Mouse (Mus musculus) embryo, embryonic 11.5 days (tissue): ENCODE results near the gene Evpl.

ENCODE experiments used
- DNase-seq: peaks from one replicate; pipeline ENCODE4 v3.0.0-alpha.2; 2012; ENCODE audit warnings: low read depth, low spot score

Evpl gene

DNA sequence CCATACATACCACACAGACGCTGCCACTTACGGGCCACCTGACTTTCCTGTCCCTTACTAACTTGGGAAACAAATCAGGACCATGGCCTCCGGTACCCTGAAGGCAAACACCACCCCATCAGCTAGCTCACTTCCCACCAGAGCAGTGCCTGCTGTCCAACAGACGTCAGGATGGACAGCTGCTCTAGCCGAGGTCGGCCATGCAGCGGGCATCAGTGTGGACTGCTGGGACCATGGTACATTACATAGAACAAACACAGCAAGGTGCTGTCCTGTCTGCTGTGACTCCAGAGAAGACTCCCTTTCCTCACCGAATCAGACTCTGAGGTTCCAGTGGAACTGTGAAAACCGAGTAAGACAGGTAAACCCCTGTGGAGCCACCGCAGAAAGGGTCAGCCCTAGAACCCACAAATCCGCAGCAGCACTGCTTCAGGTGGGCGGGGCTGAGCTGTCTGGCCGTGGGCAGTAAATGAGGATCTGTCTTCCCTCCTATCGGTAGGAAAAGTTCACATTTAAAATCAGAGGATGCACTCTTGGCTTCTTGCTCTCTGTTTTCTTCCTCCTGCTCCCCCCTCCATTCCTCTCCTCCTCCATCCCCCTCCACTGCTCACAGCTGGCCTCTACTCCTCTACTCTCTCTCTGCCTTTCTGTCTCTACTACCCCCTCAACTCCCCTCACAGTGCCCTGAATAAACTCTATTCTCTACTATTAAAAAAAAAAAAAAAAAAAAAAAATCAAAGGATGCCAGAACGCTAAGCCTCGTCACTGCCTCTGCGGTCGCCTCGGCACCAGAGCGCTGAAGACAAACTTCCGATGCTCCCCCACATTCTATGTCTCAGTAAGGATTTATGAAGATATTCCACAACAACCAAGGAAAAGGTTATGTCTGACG is 17.5 kb upstream of the Evpl start:
- DNase-seq: no peak

DNA sequence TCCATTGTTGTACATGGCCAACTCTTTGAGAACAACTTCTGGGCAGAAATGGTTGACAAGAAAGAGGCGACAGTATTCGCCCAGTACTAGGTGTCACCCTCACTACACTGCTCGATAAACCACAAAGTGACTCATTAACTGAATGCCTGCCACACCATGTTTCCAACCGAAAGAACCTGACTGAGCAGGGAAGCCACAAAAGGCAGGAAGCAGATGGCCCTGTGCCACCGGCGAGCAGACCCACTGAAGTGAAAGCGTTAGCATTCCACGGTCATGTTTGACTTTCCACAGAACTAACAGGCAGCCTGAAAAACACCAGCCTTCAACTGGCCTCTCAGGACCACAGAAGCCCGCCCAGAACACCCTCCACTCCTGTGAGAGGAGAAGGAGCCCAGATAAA is 16.8 kb upstream of the Evpl start:
- DNase-seq: no peak

DNA sequence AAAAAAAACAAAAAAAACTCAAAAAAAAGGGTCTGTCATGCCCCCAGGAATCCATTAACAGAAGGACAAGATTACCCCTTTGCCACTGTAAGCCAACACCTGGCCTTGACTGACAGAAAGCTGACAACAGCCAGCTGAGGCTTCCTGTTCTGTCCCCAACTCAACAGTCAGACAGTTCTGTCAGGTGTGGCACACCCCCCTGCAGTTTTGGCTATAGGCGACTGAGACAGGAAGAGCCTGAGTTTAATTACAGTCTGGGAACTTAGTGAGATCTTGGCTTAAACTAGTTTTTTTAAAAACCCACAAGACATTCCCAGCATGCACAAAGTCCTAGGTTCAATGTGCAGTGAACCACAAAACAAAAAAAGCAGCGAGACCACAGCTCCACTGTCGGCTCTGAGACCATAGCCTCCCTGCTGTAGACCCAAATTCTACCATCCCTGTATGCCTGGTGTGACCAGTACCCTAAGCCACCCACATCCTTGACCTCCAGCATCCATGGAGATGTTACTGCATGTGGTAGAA is 15.3 kb upstream of the Evpl start:
- DNase-seq: no peak

DNA sequence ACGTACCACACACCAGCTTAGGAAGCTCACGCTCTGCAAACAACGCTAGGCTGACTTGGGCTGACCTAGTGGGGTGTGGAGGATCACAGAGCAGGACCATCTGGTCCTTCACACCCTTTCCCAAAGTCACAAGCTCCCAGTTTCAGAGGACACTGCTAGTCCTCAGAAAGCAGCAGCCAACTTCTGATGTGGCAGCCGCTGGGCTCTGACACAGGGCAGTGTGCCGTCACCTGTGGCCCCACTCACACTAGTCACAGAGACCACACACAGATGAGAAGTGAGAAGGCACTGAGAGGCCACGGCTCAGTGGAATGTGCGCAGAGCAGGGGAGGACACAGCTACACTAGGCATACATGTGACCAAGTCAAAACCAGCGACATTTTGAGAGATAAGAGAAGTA is 13.0 kb upstream of the Evpl start:
- DNase-seq: no peak

DNA sequence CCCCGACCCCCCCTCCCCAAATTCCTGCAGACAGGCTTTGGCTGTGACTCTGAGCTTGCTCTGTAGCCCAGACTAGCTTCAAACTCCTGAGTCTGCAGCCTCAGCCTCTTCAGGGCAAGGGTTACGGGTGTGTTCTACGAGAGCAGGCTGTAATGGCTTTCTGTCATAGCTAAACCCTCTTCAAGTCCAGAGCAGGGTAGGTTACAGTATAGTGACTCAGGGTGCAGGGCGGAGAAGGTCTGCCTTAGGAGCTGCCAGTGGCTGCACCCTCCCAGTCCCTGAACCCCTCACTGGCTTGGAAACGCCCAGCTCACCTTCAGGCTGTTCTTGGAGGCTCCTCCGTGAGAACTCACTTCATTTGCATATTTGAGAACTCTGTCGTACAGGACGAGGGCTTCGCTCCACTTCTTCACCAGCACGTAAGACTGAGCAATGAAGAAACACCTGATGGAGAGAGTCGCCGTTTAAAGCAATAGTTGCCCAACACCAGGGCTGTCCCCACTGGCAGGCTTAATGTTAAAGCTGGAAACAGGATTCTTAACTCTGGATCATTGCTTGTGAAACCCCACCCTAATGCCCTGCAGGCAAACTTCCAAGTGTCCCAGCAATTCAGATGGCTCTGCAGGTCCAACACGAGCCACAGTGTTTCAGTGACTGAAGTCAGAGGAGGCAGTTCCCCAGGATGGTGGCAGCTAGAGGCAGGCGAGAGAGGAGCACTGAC is 9.8 kb upstream of the Evpl start:
- DNase-seq: no peak

DNA sequence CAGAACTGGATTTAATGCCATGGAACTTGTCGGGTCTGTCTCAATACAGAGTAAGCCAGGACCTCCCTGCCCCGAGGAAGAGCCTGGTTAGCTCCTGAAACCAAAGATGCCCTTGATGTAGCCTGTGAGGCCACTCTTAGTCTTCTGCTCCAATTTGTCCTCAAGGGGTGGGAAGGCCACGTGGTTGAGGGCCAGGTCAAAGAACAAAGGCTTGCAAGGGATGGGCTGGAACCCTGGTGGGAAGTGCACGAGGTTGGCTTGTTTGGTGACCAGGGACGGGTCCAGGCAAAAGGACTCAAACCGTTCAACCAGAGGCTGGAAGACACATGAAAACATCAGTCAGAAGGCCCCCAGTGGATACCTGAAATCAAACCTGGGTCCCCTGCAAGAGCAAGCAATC is 7.7 kb upstream of the Evpl start:
- DNase-seq: no peak

DNA sequence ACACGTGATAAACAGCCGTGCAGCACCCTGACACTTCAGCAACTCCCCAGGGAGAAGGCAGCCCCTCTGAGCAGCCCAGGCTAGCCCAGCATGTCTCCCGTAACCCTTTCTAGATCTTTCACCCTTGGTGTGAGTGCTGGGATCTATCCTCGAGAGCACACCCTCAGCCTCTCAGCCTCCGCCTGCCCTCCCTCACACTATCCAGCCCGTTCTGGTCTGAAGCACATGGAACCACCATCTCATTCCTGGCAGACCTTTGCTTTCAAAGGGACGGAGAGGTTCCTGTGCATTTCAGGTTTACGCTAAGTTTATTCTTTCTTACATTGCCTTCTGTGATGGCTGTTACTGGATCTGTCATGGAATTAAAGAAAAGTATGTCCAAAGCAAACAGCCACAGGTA is 6.7 kb upstream of the Evpl start:
- DNase-seq: no peak

DNA sequence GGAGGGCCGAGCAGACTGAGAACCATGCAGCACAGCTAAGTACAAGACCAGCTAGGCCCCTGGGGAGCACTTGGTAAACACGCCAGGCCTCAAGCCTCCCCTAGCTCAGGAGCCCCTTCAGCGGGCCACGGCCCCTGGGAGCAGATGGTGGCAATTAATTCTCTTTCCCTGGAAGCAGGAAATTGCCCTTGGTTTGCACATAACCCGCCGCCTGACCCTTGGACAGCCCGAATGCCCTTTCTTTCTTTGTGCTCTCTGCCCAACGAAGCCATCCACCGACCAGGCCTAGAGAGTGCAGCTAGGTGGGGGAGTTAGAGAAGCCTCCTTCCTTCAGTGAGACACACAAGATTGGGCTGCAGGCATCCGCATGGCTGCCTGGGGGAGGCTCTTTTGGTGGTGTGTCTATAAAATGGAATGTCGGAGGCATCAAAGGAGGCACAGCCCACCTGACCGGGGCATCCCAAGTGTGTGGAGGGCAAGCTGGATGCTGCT is 3.9 kb upstream of the Evpl start:
- no peak for DNase-seq

DNA sequence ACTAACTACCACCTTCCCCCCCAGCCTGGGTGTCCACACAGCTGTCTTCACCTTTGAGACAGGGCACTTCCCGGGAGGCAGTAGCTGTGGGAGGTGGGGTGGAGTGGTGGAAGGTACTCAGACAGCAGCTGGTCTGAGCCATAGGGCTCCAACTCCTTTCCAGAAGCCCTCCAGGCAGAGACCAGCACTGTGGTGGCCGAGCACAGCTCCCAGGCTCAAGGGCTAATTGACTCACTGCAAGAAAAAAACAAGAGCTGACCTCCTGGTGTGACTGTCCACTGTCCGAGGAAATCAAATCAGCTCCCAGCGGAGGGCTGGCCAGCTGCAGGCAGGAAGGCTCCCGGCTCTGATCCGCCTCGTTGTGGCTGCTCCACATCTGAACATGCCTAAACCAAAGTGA is 1.9 kb upstream of the Evpl start:
- no peak for DNase-seq

DNA sequence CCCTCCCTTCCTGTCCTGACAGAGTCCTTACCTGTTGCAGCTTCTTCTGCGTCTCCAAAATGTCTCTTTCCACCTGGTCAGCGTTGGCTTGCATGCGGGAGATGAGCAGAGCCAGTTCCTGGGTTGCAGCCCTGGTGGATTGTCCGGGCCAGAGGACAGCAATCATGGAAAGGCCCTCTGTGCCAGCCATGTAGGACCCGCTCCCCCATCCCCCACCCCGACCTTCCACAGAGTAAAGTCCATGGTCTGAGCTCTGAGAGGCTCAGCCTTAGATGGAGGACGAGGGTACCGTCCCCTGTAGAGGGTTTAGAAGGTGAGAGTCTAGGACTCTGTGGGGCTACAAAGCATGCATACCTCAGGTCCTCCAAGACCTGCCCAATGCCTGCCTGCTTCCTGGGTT is 3.0 kb downstream of the Evpl start:
- no peak for DNase-seq

DNA sequence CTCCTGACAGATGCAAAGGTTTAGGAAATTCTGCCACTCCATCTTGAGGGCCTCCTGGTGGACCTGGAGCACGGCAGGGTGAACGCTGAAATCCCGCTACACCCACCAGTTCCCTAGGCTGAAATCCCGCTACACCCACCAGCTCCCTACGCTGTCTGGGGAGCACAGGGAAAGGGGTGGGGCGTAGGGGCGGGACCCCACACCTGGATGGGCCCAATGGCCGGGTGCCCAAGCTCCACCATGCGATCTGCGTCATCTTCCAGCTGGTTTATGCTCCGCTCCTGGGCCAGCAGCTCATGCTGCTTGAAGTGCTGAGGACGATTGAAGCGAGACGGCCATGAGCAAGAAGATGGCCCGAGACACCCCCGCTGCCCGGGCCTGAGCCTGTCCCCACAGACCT is 5.5 kb downstream of the Evpl start:
- no peak for DNase-seq

DNA sequence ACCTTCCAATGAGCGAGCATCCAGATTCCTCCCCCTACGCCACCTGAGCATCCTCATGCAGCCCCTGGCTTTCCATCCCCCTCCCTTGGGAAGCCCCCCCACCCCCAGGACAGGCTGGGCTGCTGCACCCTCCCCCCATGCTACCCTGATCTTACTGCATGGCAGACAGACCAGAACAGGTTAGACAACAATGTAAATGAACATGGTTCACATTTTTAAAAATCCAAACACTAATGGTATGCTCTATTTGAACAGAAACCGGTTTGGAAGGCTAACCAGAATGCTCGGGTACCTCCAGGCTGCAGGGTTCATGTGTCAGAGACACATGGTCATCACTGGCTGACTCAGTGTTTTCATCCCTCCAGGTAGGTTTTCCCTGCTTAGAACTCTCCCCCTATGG is 9.2 kb downstream of the Evpl start:
- no peak for DNase-seq

DNA sequence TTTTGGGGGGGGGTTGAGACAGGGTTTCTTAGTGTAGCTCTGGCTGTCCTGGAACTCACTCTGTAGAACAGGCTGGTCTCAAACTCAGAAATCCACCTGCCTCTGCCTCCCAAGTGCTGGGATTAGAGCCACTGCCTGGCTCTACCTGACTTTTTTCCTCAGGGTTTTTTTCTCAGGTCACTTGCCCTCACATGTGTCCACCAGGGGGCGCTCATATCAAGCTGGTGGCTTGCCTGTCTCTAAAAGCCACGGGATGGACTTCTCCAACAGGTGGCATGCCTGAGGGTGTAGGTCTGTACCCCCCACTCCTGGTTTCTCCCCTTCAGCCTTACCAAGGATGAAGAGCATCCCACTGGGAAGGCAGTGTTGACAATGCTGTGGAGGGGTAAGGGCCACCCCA is 11.5 kb downstream of the Evpl start:
- DNase-seq: no peak

DNA sequence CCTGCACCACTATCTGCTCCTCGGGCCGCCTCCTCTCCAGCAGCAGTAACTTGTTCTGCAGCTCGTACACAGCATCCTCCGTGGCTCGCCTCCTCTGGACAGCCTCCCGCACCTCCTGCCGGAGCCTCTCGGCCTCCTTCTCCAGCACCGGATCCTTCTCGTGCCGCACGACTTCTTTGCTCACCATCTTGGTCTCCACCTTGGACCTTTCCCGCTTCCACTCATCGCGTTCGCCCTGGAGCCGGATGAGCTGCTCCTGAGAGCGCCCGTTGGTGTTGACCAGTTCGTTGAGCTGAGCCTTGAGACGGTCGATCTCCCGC is 15.2 kb downstream of the Evpl start:
- no peak for DNase-seq

DNA sequence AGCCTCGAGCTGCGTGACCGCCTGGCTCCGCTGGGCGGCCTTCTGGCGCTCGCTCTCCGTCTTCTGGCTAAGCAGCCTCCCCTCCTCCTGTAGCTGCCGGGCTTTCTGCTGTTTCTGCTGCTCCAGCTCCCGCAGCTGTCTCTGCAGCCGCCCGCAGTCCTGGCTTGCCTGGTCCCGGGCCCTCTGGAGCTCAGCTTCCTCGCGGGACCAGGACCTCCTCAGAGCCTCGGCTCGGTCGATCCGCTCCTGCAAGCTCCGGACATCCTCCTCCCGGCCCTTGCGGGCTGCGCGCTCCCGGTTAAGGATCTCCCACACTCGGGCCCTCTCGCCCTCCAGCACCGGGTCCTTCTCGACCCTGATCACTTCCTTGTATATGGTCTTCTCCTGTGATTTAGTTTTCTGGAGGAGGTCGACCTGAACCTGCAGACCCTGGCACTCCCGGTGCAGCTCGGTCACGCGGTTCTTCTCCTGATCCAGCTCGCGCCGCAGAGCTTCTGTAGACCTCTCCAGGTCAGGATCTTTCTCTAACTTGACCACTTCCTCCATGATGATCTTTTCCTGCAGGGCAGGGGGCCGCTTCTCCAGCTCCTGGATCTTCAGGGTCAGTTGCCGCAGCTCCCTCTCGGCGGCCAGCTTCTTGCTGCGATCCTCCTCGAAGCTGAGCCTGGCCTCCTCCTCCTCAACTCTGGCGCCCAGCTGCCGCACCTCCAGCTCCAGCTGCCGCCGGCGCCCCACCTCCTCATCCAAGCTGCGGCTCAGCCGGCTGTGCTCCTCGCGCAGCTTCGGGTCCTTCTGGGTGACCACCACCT is 15.7 kb downstream of the Evpl start:
- DNase-seq: no peak

DNA sequence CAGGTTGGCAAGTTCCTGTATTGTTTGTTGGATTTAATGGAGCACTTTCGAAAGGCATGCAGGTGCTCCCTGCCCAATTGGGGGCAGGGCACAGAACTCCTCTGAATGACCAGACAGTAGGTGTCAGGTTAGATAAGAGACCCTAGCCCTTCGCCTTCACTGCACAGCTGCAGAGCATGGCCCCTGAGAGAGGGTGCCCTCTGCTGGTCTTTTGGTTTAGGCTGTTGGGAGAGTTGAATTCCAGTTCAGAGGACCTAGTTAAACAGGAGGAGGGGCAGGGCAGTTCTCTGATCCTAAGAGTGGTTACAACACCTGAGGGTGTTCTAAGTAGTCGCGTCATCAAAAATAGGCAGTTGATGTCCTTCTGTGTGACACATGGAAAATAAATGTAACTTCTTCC is 18.0 kb downstream of the Evpl start:
- no peak for DNase-seq

DNA sequence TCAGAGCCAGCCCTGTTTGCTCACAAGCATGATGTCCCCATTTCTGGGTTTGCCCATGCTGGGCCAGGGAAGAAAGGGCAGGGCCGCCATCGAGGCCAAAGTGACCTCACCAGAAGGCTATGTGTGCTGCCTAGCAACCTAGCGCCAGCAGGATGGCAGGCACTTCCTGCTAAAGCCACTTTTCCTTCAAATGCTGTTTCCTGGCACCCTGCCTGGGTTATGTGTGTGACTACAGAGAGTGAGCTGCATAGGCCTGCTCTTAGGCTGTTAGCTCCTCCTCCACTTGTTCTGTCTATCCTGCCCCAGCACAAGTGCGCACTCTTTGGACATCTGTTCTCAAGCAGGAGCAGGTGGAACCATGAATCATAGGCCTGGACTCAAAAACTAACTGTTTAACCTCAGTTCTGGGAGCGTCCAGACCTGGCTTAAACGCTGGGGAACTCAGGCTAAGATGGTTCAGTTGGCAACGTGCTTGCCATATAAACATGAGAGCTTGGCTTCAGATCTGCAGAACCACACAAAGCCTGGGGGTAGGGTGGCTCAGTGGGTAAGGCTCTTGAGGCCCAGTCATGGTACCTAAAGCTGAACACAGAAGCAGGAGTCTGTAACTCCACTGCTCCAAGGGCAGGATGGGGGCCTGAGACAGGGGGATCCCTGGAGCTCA is 19.0 kb downstream of the Evpl start:
- no peak for DNase-seq

DNA sequence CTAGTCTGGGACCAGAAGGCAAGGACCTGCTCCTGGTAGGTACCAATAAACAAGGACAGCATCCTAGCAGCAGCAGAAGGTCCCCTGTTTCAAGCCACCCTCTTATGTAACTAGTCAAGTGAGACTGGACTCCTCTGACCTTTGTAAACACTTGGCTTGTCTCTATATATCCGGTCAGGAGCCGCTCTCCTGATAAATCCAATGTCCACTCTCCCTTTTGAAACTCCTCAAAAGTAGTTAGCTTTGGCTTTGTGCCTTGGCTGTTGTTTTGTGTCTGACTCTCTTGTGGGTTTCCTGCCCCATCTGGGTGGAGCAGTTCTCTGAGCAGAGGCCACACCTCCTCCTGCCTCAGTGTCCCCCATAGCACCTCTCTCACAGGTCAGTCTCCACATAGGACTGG is 19.6 kb downstream of the Evpl start:
- DNase-seq: no peak

DNA sequence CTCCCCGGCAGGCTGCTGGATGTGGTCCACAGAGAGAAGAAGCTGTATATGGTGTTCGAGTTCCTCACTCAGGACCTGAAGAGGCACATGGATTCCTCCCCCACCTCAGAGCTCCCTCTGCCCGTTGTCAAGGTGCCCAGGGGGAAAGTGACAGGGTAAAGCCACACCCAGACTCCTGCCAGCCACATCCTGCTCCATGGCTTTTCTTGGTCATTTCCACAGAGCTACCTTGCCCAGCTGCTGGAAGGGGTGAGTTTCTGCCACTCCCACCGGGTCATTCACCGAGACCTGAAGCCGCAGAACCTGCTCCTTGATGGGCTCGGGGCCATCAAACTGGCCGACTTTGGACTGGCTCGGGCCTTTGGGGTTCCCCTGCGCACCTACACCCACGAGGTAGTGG is 21.3 kb downstream of the Evpl start:
- no peak for DNase-seq

DNA sequence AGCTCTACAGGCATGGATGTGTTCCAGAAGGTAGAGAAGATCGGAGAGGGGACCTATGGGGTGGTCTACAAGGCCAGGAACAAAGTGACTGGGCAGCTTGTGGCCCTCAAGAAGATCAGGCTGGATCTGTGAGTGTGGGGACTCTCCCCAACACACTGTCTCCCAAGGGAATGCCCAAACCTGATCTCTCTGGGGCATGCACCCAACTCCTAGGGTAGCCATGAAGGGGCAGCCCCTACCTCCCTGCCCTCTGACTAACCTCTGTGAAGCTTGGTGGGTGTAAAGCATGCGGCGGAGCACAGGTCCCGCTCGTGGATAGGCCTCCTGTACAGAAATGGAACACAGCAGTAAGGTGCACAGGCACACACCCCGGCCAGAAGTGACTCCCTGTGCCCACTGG is 21.9 kb downstream of the Evpl start:
- no peak for DNase-seq

DNA sequence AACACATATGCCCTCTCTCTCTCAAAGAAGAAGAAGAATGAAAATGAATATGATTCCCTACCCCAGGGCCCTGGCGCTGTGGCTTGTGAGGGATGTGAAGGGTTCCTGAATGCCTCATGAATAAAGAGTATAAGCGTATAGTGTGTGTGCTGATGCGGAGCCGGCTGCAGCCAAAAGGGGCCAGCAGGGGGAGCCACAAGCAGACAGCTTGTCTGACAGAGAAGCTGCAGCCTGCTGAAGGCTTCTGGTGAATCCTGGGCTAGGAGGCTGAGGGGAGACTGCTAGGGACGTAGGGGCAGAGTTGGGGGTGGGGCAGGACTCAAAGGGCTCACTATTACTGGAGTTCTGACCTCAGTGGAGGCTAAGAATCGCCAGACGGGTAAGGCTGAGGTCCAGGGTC is 22.7 kb downstream of the Evpl start:
- no peak for DNase-seq
